Mouse (Mus musculus) embryonic facial prominence, embryonic 11.5 days (tissue): ENCODE data around the gene Rab40b. TPM values are rescaled to one million over a fixed set of nuclear protein-coding genes. Genes with fewer than 3 reads are reported as not detected.

ENCODE experiments used
- microRNA-seq: library from miRNA; unstranded; fragments of <30 nt; microRNA quantifications from one replicate; pipeline ENCODE4, GENCODE M21; 2016; ENCODE audit warnings: borderline number of aligned reads
- polyA plus RNA-seq: library from polyadenylated mRNA; unstranded; fragments of >200 nt; fragmentation: Nextera tagmentation; extraction: Ambion mirVana; gene quantifications from 2 replicates; pipeline ENCODE4 v1.2.1, GENCODE M21; 2014

Rab40b gene
- polyA plus RNA-seq, 1 experiment from 2014 or later: 4.9 TPM

Small RNA genes within 50 kb of the gene (microRNA-seq; reads per million reads assigned to microRNA genes)
- gene Mir7236: not detected

Other genes with a start within 250 kb of the Rab40b start
- 0.24 TPM in 1 of 2 replicates, not detected in the other for gene Tex19.1, start 242.1 kb downstream of the Rab40b start, polyA plus RNA-seq
- gene Uts2r, start 228.0 kb downstream of the Rab40b start, polyA plus RNA-seq: 0.17 TPM in 1 of 2 replicates, not detected in the other
- gene Hexdc, start 183.8 kb downstream of the Rab40b start, polyA plus RNA-seq: 5.4 and 6.3 TPM in 2 replicates
- gene Ogfod3, start 183.5 kb downstream of the Rab40b start, polyA plus RNA-seq: 16.0 and 19.0 TPM in 2 replicates
- 30.2 and 38.1 TPM in 2 replicates for gene Cybc1, start 158.9 kb downstream of the Rab40b start, polyA plus RNA-seq
- gene Narf, start 151.0 kb downstream of the Rab40b start, polyA plus RNA-seq: 62.2 and 66.4 TPM in 2 replicates
- gene Foxk2, start 128.3 kb downstream of the Rab40b start, polyA plus RNA-seq: 13.4 and 18.1 TPM in 2 replicates
- gene Wdr45b, start 33.8 kb downstream of the Rab40b start, polyA plus RNA-seq: 117 and 119 TPM in 2 replicates
- 8.4 and 8.7 TPM in 2 replicates for gene Fn3krp, start 33.1 kb upstream of the Rab40b start, polyA plus RNA-seq
- gene Fn3k, start 46.7 kb upstream of the Rab40b start, polyA plus RNA-seq: 0.33 and 0.70 TPM in 2 replicates
- 31.1 and 36.6 TPM in 2 replicates for gene Tbcd, start 63.7 kb upstream of the Rab40b start, polyA plus RNA-seq
- gene Zfp750, start 131.1 kb upstream of the Rab40b start, polyA plus RNA-seq: 0.86 and 2.2 TPM in 2 replicates